Mouse (Mus musculus): Measurements from ENCODE around the gene Fam71e1.

Fam71e1 gene

DNA sequence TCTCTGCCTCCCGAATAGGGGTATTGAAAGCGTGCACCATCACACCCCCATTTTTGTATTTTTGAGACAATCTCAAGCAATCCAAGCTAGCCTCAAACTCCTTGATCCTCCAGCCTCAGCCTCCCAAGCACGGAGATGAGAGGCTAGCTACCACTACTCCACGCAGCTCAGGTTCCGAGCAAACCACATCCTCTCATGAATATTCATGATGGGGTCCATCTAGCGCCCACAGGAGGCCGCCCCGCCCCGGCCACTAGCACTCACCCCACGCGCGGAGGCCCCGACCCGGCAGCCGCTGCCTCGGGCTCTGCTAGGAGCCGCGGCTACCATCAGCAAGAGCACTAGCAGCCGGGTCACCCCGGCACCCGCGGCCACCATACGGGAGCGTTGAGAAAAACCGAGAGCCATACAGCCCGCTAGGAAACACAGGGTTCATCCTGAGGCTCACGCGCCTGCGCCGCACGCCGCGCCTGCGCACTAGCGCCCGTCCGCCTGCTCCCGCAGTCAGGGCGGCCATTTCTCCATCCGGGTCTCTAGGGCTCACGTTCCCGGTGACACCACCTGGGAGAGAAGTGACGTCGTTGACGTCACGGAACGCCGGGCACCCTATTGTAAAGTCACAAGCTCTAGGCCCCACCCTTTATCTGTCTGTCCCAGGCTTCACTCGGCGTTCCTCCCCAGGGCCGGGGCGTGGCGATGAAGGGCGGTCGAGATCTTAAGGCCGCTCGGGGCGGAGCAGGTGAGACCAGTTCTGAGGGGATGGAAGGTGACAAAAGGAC, at the start of gene Fam71e1, which contains the start of gene Emc10:
TSS of gene Fam71e1 (plus strand) at position 590 of the 779 bp plus-strand sequence.
TSS of gene Emc10 (minus strand) at position 538 of the 779 bp plus-strand sequence.
- DNase-seq (ENCODE audit: low read depth, low spot score), result peak; percentile 100

DNA sequence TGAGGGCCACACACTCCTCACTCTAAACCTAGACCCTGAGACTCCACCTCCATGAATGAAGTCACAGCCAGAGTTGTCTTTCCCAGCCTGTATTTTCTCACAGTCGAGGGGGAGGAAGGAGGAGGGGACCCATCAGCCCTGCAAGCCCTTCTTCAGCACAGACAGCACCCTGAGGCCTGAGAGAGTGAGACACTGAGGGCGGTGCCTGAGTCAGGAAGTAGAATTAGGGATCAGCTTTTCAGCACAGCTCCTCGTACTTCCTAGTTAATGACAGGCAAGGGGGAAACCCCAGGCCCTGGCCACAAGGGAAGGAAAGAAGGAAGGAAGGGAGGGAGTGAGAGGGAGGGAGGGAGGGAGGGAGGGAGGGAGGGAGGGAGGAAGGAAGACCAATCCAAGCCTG, 43.1 kb upstream of the Fam71e1 start:
- DNase-seq (ENCODE audit: low read depth, low spot score), result no peak

DNA sequence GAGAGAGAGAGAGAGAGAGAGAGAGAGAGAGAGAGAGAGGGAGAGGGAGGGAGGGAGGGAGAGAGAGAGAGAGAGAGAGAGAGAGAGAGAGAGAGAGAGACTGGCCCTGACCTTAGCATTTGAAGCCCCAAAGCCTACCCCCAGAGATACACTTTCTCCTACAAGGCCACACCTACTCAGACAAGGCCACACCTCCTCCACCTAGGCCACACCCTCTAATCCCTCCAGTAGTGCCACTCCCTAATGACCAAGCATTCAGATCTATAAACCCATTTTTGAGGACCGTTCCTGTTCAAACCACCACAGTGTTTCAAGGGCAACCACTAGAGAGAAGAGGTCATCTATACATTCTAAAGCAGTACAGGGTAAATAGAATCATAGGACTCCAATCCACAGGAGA, 40.1 kb upstream of the Fam71e1 start:
- no peak for DNase-seq (ENCODE audit: low read depth, low spot score)

DNA sequence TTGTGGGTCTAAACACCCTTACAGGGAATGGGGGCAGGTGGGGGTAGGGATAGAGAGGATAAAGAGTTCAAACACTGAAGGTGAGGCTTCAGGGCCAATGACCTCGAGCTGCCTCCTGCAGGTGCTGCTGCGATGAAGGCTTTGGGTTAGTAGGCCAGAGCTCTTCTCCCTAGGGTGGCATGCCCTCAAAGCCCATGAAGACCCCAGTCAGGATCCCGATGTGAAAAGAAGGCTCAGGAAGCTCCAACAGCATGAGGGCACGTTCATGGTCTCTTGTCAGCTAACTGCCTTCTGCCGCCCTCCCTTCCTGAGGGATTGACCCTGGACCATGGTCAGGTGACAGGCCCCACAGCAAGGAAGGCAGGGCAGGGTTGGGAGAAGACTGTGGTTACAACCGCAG, 36.3 kb upstream of the Fam71e1 start:
- DNase-seq (ENCODE audit: low read depth, low spot score), result no peak

DNA sequence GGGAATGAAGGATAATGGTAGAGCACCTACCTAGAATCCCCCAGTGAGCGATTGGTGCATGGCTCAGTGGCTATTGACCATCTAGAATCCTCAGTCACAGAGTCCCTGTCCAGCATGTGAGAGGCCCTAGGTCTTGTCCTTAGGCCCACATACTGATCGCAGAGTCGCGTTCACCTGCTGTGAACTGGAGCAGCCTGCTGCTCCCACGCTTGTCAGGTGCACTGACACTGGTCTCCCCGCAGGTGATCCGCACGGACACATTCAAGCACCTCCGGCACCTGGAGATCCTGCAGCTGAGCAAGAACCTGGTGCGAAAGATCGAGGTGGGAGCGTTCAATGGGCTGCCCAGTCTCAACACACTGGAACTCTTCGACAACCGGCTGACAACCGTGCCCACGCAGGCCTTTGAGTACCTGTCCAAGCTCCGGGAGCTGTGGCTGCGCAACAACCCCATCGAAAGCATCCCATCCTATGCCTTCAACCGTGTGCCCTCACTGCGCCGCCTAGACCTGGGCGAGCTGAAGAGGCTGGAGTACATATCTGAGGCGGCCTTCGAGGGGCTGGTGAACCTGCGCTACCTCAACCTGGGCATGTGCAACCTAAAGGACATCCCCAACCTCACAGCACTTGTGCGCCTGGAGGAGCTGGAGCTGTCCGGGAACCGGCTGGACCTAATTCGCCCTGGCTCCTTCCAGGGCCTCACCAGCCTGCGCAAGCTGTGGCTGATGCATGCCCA, 35.4 kb upstream of the Fam71e1 start:
- no peak for DNase-seq (ENCODE audit: low read depth, low spot score)

DNA sequence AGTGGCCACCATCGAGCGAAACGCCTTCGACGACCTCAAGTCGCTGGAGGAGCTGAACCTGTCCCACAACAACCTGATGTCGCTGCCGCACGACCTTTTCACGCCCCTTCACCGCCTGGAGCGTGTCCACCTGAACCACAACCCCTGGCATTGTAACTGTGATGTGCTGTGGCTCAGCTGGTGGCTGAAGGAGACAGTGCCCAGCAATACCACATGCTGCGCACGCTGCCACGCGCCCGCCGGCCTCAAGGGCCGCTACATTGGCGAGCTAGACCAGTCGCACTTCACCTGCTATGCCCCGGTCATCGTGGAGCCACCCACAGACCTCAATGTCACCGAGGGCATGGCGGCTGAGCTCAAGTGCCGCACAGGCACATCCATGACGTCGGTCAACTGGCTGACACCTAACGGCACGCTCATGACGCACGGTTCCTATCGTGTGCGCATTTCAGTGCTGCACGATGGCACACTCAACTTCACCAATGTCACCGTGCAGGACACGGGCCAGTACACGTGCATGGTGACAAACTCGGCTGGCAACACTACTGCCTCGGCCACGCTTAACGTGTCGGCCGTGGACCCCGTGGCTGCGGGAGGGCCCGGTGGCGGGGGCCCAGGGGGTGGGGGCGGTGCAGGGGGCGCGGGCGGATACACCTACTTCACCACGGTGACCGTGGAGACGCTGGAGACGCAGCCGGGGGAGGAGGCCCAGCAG, 34.7 kb upstream of the Fam71e1 start:
- no peak for DNase-seq (ENCODE audit: low read depth, low spot score)

DNA sequence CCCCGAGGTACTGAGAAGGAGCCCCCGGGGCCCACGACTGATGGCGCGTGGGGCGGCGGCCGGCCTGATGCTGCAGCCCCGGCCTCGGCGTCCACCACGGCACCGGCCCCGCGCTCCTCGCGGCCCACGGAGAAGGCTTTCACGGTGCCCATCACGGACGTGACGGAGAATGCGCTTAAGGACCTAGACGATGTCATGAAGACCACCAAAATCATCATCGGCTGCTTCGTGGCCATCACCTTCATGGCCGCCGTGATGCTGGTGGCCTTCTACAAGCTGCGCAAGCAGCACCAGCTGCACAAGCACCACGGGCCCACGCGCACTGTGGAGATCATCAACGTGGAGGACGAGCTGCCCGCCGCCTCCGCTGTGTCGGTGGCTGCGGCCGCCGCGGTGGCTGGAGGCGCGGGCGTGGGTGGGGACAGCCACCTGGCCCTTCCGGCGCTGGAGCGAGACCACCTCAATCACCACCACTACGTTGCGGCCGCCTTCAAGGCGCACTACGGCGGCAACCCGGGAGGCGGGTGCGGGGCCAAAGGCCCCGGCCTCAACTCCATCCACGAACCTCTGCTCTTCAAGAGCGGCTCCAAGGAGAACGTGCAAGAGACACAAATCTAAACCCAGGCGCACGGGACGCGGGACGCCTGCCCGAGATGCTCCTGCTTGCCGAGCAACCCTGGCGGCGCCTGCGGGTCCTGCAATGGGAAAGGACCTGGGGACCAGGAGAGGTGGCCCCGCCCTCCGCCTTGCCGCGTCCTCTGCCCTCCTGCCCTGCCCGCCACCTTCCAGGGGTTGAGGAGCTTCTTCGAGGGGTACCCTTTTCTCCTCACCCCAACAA, 33.9 kb upstream of the Fam71e1 start:
- no peak for DNase-seq (ENCODE audit: low read depth, low spot score)

DNA sequence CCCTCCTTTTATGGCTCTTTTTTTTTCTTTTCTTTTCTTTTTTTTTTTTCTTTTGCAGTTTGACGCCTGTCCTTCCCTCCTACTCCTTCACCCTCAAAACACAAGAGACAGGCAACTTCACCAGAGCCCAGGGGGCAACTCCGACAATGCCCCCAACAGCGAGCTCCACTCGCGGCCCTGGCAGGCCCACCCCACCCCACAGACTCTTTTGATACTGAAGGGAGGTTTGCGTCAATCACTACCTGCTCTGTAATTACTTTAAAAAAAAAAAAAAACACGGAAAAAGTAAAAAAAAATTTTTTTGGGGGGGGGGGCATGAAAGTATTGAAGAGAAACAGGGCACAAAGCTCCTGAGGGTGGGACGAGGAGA, 33.3 kb upstream of the Fam71e1 start:
- no peak for DNase-seq (ENCODE audit: low read depth, low spot score)

DNA sequence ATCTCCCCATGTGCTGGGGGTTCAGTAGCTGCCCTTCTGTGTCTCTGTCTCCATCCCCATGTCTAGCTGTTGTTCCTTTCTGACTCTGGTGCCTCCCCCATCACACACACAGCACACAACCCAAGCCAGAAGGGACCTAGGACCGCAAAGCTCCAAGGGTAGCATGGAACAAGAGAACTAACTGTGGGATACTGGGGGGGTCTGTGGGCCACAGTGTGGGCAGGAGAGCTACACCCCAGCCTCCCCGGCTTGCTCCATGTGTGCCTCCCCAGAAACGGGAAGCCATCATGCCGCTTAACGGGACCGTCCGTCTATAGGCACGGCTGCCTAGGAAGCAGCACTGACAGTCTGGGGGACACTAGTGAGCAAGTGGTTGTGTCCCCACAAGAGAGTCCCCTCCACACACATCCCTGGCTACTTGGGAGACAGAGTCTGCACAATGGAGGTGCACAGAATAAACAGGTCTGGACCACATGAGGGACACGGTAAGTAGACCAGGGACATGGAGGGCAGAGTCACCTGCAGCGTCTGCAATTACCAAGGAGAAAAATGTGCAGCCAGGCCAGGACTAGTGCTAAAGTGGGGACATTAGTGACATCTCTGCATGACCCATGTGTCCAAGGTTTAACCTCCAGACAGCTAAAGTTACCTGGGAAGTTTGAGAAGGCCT, 32.7 kb upstream of the Fam71e1 start:
- DNase-seq (ENCODE audit: low read depth, low spot score), result no peak

DNA sequence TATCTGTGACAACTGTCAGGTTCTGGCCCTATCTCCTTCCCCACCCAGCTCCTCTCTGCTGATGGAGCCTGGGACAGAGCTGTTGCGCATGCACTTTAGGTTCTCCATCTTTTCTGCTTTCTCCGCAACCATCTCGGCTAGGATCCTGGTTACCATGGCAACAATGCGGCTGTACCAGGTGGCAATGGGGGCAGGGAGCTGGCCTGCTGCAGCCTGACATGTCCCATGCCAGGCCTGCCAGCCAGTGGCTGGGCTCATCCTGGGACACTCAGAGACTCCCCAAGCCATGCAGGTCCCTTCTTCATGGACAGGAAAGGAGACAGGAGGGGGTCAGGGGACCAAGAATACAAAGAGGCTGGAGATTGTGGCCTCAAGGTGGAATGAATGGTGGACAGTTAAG, 31.9 kb upstream of the Fam71e1 start:
- DNase-seq (ENCODE audit: low read depth, low spot score), result no peak

DNA sequence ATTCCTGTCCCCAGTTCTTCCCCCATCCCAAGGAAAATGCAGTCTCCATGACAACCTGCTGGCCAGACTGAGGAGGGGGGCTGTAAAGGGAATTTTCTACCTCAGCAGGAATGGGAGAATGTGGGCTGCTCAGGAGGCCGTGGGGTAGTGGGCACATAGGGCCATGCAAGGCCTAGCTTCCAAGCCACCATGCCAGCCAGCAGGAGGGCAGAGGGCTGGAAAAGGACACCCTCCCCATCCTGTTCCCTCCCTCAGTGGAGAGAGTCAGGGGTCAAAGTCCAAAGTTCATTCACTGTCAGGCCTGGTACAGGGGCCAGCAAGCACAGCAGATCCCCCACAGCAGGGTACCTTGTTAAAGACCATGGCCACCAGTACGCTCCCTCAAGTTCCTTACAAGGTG, 31.3 kb upstream of the Fam71e1 start, which contains the start of gene Aspdh:
TSS of gene Aspdh (plus strand) at position 281 of the 400 bp plus-strand sequence.
- no peak for DNase-seq (ENCODE audit: low read depth, low spot score)

DNA sequence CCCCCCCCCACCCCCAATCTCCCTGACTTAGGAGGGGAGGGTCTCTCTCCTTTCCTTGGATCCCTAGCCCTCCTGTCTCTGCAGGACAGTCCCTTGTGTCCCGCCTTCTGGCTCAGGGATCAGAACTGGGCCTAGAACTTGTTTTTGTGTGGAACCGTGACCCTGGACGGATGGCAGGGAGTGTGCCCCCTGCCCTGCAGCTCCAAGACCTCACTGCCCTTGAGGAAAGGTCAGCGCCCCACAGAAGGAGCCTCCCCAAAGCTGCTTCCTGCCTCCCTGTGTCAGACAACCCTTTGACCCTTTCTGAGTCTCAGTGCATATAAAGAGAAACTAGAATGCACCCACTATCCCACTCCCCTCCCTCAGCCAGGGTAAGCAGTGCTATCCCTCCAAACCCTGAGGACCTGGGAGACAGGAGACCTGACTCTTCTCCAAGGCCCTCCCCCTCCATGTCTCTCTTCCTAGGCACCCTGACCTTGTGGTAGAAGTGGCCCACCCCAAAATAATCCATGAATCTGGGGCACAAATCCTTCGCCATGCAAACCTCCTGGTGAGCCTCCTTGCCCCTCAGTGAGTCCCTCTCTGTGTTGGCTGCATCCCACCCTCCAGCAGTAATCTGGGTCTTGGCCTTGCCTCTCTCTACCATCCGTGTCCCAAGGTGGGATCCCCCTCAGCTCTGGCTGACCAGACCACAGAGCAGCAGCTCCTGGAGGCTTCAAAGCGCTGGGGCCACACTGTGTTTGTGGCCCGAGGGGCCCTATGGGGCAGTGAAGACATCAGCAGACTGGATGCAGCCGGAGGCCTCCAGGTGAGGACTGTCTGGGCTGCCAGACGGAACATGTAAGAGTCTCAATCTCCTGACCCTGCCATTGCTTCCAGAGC, 30.1 kb upstream of the Fam71e1 start:
- no peak for DNase-seq (ENCODE audit: low read depth, low spot score)

DNA sequence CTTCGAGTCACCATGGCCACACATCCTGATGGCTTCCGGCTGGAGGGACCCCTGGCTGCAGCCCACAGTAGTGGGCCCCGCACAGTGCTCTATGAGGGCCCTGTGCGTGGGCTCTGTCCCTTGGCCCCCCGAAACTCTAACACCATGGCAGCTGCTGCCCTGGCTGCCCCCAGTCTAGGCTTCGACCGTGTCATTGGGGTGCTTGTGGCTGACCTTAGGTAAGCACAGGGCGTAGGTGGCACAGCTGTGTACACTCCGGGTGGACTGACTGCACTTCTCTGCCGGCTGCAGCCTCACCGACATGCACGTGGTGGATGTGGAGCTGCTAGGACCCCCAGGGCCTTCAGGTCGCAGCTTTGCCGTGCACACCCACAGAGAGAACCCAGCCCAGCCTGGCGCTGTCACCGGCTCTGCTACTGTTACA, 29.5 kb upstream of the Fam71e1 start:
- DNase-seq (ENCODE audit: low read depth, low spot score), result no peak

DNA sequence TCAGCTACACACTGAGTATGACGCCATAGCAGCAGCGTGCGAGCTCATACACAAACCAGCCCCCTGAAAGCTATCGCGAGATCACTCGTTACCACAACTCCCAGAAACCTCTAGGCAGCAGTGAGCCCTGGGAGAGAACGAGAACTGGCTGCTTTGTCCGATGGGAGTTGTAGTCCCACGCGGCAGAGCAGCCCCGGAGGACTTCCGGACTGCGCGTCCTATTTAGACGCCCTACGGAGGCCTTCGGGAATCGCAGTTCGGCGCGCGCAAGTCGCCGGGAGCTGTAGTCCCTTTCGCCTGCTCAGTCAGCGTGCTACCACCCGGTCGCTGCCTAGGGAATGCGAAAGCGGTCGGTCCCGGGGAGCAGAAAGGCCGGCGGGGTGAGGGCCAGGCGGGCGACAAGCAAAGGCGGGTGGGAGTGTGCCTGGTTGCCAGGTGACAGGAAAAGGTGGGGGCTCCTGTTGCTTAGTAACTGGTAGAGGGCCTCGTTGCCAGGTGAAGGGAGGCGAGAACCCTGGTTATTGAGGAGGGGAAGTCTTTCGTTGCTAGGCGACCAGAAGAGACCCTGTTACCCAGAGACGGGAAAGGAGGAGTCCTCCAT, 28.5 kb upstream of the Fam71e1 start, which contains the start of gene Josd2:
TSS of gene Josd2 (plus strand) at position 170 of the 601 bp plus-strand sequence.
- peak; percentile 97 for DNase-seq (ENCODE audit: low read depth, low spot score)

DNA sequence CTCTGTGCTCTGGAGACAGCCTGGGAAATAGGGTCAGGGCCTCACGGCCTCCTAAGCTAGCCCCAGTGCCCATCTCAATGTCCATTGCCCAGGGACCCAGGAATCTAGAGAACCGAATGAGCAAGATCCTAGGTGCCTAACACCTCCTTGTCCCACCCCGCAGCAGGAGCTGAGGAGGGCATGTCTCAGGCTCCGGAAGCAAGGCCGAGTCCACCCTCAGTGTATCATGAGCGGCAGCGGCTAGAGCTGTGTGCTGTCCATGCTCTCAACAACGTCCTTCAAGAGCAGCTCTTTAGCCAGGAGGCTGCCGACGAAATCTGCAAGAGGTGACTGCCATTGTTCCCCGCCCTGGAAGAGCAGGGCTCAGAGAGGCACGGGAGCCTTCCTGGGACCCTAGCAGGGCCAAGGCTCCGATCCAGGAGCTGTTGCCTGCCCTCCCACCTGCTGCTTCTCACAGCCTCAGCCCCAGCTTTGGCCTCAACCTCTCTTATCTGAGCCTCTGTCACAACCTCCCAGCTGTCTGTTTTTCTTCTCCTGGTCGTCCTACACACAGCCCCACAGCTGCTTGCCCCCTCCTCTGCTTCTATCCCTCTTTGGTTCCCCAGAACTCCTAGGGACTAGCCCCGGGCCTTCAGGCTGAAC, 27.6 kb upstream of the Fam71e1 start:
- no peak for DNase-seq (ENCODE audit: low read depth, low spot score)

DNA sequence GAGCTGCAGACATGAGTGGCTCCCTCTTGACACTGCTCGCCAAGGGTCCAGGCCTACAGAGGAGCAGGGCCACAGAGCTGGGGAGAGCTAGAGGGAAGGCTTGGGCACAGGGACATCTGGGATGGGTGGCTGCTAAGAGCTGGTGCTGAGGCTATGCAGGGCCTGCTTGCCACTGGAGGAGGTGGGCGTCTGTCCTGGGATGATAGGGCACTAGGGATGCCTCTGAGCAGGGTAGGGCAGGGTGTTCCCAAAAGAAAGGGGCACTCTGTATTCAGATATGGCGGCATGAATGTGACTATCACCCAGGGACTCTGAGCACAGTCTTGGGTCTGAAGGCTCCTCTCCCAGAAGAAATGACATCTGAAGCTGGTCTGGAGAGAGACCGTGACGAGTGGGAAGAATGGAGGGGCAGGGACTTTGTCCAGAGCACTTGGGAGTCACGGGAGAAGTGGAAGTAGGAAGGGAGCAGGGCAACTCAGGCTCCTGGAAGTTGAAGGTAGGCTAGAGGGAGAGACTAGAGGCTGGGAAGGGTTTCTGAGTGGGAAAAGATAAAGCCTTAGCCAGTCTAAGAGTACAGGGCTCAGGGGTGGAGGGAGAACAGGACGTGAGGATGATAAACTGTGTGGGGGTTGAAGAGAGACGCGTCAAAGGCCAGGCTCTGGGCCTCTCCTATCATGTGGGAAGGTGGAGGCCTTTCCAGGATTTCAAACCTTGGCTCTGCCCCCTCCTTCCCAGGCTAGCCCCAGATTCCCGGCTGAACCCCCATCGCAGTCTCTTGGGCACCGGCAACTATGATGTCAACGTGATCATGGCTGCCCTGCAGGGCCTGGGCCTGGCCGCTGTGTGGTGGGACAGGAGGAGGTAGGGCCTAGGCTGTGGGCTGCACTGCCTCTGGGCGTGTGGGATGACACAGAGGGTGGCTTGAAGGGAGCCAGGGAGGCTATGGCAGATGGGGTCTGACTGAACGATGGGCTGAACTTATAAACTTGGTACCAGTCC, 26.4 kb upstream of the Fam71e1 start:
- no peak for DNase-seq (ENCODE audit: low read depth, low spot score)

Data from CD4-positive helper T cell, adult 2 months (primary cell).